Mouse (Mus musculus) kidney, adult 2 months (tissue): Measurements from ENCODE around the gene Hoxa9.

ENCODE experiments used
- CTCF ChIP-seq: fragments of 200-500 bp; conservative IDR thresholded peaks from 2 replicates; pipeline ENCODE4 v1.5.1; 2011; ENCODE audit warnings: low read depth, mild to moderate bottlenecking, control low read depth, low read length, moderate library complexity, mixed read lengths; ENCODE audit not compliant: insufficient read depth, insufficient read length
- POLR2A ChIP-seq: fragments of 200-500 bp; IDR thresholded peaks from one replicate; pipeline ENCODE4 v1.6.1; 2011; ENCODE audit warnings: low read depth, low read length, control low read depth

DNA sequence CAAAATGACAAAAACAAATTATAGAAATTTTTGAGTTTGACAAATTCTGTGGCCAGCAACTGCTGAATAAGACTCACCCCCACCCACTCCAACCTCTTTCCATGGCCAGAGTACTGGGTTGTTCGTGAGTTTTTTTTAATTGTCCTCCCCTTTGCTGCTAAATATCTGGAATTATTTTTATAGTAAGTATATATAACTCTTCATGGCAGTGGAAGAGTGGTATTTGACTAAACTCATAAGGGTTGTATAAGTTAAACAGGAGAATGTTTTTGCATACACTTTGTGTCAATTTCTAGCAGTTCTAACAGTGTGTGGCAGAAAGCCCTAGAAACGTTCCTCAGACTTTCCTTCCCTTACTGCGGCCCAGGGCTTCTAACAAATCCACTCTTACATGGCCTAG, 36.8 kb upstream of the Hoxa9 start:
- TF ChIP-seq CTCF: no peak
- no peak for TF ChIP-seq POLR2A
